Mouse (Mus musculus) testis, postnatal 14 days (tissue): Measurements from ENCODE around the gene Ajm1.
A peak's percentile ranks its signal among the peaks of the same experiment; 100 is the strongest.

ENCODE experiments used
- DNase-seq: peaks from one replicate; pipeline ENCODE4 v3.0.0; 2021; ENCODE audit warnings: low spot score

Ajm1 gene

GRCm38 (mm10) chr2:25581294-25581864 lies at the start of gene Ajm1:
Ajm1 (minus strand) TSS chr2:25581757.
- peak; percentile 62 for DNase-seq

- DNase-seq = no peak
Observed at GRCm38 (mm10) chr2:25628738-25629137, 47.2 kb upstream of the Ajm1 start.

GRCm38 (mm10) chr2:25627811-25628210 lies 46.3 kb upstream of the Ajm1 start, which contains the start of gene Fcna:
Fcna (minus strand) TSS chr2:25628030.
- DNase-seq = no peak

DNA sequence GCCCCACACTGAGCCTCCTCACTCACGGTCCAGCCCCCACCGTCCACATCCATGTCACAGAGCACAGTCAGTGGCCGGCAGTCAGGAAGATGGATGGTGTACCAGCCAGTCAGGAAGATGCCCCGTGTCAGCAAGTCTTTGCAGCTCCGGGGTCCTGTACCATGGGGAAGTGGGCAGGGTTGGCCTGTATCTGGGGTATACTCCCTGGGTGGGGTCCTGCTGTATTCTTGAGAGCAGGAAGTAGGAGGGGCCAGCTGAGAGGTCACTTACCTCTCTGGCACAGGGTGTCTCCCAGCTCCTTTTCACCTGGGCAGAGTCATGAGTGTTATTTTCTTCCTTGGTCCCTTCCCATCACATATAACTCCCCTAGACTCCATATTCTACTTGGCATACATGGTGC lies 44.4 kb upstream of the Ajm1 start:
- no peak for DNase-seq

DNA sequence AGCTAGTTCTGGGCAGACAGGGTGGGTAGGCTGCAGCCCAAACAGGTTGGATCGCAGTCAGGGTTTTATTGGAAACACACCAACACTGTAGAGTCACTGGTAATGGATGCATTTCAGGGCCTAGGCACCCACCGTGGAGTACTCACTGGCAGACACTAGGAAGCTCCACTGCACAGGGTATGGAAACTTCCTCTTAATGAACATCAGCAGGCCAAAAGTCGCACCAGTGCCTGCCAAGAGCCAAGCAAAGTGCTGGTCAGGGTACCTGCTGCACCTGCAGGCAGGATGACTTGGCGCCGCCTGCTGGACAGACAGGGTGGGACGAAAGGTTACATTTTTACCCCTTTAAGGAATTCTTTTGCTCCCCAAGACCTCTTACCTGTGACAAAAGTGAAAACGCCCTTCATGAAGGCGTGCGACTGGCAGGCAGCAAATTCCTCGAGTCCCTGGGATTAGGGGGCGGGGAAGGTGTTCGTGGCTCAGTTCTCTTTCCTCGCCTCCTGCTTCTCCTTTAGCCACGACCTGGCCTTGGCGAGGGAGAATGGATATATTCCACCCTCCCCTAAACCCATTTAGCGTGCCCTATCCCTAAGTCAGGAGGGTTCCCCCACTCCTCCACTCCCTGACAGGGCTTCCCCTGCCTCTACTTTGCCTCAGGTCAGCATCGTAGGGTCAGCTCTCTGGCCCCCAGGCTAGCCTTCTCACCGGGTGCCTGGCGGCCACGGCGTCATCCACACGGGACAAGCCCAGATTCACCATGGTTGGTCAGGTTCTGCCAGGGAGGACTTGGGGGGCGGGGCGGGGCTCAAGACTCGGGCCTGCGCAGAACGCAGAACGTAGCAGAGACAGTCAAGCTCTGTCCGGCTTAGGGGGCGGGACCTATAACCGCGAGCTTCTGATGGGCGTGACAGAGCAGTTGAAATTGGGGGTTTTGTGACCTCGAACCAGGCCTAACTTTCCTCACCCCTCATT lies 40.0 kb upstream of the Ajm1 start, which contains the start of gene Tmem141:
Gene Tmem141 (minus strand): TSS at position 777 of the 972 bp plus-strand sequence.
- DNase-seq = peak; percentile 88

- DNase-seq = no peak
Observed at GRCm38 (mm10) chr2:25620852-25621228, 39.3 kb upstream of the Ajm1 start.

- no peak for DNase-seq
Observed at GRCm38 (mm10) chr2:25620386-25620785, 38.8 kb upstream of the Ajm1 start.

GRCm38 (mm10) chr2:25617578-25617977 lies 36.0 kb upstream of the Ajm1 start, which contains the start of gene Ccdc183:
Ccdc183 (minus strand) TSS chr2:25617678.
- DNase-seq = no peak

DNA sequence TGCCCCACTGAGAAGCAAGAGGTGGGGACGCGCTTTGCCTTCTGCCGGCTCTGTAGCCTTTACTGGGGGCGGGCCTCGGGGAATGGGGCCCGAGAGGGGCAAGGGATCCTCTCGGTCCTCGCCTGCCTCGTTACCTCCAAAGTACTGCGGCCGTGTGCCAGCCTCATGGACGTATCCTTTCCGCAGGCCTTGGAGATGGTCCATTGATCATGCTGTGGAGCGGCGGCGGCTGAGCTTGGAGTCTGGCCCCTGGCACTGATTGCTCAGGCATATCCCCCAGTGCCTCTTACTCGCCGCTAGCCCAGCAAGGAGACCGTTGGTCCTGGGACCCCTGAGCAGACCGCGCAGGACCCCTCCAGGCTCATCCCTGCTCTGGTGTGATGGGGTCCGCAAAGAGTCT lies 34.8 kb upstream of the Ajm1 start:
- DNase-seq = no peak

DNA sequence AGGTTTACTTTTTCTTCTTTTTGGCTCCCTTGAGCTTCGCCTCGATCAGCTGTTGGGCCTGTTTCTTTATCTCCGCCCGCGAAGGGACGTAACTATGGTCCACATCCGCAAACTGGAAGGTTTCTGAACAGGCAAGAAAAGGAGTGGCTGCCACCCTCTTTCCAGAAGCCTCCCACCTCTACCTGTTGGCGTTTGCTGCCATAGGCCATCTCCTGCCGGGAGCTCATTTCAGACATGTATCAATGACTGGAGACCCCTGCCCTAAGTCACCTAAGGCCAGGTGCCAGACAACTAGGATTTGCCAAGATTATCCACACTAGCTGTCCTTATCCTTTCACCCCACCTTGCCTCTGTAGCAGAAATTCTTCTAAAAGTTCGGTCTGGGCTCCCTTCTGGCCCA lies 27.1 kb upstream of the Ajm1 start:
- DNase-seq = peak; percentile 37

DNA sequence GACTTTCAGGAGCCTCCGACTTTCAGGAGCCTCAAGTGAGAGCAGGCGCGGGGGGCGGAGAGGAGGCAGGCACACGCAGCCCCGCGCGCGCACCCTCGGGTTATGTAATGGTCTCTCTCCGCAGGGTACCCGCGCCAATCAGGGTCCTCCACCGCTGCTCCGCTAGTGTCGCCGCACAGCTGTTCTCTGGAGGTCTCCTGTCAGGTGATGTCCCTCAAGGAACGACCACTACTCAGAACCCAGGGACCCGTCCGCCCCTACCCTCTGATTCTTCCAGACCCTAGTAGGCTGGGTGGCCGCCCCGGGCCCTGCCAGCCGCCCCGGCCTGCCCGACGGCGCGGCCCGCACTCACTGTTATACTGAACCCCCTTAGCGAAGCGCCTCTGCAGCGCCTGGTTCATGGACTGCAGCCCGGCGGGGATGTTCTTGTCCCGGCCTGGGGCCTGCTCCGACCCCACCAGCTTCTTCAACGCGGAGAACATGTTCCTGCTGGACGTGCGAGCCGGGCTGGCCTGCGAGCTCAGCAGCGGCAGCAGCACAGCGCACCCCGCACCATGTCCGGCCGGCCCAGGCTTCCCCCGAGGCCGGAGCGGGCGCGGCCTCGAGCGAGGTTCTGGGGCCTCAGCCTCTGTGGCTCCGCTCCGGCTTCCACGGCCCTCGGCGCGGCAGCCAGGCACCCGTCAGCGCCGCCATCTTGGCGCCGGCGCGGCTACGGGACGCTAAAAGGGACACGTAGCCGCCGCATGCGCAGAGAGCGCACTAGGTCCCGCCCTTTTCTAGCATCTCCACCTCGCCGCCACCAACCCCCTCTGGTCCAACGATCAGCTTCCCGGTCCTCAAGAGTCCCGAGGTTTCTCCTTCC lies 26.4 kb upstream of the Ajm1 start, which contains the start of gene Rabl6:
Gene Rabl6 (minus strand): TSS at position 761 of the 862 bp plus-strand sequence.
- DNase-seq = peak; percentile 91

DNA sequence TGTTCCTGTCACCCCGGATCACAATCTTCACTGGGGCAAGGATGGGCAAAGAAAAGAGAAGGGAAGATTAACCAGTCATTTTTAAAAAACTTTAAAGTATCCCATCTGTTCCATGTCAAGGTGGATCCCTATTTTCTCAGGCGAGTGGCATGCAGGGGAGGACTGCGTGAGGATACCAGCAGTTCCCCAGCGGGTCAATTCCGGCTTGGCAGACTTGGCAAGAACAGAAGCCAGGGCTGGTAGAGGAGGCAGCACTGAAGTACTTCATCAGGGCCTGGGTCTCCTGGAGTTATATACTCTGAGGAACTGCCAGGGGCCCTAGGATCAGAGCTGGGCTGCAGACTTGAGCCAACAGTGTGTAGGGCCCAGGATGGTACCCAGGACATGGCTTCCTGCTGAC lies 21.0 kb upstream of the Ajm1 start:
- no peak for DNase-seq

DNA sequence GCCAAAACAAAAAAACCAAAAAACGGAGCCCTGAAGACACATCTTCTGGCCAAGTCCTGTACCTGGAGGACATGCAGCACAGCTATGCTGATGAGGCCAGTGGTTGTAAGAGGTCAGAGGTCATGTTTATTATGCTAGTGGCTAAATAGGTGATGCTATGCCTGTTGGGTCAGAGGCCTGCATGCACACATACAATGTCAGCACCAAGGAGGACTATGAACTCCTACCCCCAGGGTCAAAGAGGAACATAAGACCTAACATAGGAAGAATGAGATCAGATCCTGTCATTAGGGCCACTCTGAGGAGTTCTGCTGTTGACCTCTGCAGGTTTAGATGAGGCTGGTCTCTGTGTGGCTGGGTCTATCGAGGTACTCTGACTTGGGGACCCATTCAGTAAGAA lies 18.5 kb upstream of the Ajm1 start:
- DNase-seq = no peak

DNA sequence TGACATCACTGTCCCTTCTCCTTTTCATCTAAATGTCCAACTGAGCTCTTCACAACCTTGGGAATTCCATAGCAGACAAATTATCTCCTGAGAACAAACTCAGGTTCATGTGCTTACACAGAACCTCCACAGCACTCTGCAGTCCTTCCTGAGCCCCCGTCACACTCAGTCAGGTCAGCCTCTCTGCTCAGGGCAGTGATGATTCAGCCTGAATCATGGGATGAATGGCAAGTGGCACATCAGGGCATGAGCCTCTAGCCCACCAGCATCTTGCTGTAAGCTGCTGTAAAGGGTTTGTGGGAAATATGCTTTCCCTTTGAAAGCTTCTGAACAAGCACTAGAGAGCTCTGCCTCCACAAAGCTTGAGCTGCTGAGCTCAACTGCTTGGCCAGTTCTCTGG lies 17.2 kb upstream of the Ajm1 start:
- no peak for DNase-seq

DNA sequence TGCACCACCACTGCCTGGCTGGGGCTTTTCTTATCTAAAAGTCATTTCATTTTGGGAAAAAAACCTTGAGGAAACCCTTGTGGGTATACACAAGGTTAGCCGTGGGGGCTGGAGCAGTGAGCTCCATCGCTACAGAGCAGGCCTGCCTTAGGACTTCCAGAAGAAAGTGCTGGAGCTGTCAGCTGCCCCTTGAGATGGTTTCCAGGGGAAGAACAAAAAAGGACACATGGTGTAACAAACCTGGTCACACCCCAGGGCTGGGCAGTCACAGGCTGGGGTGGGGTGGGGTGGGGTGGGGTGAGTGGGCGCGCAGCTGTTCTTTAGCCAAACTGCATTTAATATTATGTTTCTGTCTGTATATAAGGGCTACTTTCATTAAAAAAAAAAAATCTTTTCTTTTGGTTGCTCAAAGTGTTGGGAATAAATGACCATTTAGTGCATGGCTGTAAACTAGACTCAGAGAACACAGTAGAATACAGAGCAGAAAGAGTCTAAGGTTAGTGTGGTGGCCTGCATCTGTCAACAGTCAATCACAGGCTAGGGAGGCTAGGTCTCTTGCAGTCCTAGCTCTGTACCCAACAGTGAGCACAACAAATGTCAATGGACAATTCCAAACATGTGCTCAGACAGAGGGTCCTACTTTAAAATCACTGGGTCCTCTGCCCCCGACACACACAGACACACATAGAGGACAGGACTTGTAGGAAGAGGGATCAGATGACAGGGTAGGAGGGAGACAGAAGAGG lies 15.4 kb upstream of the Ajm1 start:
- no peak for DNase-seq

DNA sequence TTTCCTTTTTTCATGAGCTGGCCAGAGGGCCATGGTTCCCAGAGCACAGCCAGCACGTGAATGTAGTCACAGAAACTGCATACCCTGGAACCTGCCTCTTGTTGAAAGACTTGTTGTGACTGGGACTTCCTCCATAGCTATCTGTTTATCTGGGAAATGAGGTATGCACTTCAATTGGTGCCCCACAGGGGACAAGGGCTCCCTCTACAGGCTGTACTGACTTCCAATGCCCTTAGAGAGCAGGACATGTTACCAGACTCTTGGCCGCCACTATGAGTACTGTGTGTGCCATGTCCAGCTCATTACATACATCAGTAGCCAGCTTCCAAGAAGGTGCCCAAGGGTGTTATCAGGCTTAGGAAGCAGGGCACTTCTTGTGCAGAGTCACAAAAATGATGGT lies 10.3 kb upstream of the Ajm1 start:
- no peak for DNase-seq

- no peak for DNase-seq
Observed at GRCm38 (mm10) chr2:25588227-25588907, 6.8 kb upstream of the Ajm1 start.

GRCm38 (mm10) chr2:25587290-25587689 lies 5.7 kb upstream of the Ajm1 start:
- DNase-seq = no peak

- no peak for DNase-seq
Observed at GRCm38 (mm10) chr2:25585601-25586000, 4.0 kb upstream of the Ajm1 start.

GRCm38 (mm10) chr2:25584856-25585255 lies 3.3 kb upstream of the Ajm1 start:
- DNase-seq = no peak

DNA sequence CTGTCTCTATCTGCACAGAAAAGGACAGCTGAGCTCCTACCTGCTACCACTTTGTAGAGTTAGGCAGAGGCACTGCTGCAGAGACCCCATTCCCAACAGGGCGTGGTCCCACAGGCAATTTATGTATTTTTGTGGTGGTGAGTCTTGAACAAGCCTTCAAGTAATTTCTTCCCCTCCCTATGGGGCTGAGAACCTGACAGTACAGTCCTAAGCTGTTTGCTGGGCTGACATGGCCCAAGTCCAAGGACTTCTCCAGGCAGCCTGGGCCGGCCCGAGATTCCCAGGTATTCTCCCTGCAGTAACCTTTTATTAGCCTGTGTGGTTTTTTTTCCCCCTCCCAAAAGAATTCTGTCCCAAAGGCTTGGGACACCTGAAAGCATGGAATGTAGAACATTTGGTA lies 2.6 kb upstream of the Ajm1 start:
- no peak for DNase-seq
